Comparison of ENCODE assay signal across 8 mouse cellular contexts in the genomic region with DNA sequence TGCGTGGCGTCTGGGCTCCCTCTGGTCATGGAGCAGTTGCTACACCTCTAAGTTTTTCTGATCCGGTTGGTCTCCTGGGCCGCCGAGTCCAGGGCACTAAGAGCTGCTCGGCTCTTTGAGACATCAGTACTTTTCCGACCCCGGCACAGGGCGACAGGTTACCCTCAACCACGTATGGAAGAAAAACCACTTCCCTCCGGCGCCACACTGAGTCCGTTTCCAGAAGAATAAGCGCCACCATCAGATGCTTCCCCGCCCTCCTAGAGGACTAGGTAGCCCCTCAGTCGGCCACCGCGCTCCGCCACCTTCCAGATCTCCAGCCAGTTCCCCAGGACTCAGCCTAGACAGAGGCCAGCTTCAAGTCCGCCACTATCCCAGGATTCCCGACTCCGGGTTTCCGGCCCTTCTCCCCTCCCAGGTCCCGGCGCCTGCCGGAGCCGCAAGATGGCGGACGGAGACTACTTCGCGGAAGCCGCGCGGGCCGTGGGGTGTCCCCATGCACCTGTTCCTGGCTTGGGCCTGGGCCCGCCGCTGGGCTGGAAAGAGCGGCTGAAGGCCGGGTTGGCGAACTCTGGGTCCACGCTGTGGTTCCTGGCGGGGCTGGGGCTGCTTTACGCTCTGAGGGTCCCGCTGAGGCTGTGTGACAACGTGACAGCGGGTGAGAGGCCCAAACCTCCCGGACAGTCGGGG. TPM values are rescaled to one million over a fixed set of nuclear protein-coding genes. Genes with fewer than 3 reads are reported as not detected.
DNase-seq lines count a peak whose midpoint lies in the region; ATAC-seq and TF ChIP-seq lines count a peak whose summit lies in the region.

No protein-coding gene starts in this region.

- WGBS in forebrain, embryonic 16.5 days = under 1% methylated on average over 48 of the region's 48 CpGs
- WGBS in lung, embryonic 15.5 days = 1% methylated on average over 47 of the region's 48 CpGs

- peak overlapping the region; percentile 92 for H3K27ac ChIP-seq in forebrain, embryonic 16.5 days (ENCODE audit: low read length)
- H3K27ac ChIP-seq in lung, embryonic 15.5 days = peak overlapping the region; percentile 96

- H3K36me3 ChIP-seq in G1E (replicated peaks) = peaks cover 25% of the 10 kb centered on the region
- no peaks in the 10 kb centered on the region for H3K36me3 ChIP-seq in forebrain, embryonic 16.5 days (ENCODE audit: control insufficient read depth, insufficient read depth)
- H3K36me3 ChIP-seq in lung, embryonic 15.5 days = peaks cover 4% of the 10 kb centered on the region; the same call in 1 of the 2 replicates

- H3K4me2 ChIP-seq in forebrain, embryonic 16.5 days (ENCODE audit: low read length) = peak overlapping the region; percentile 80
- peak overlapping the region; percentile 72 for H3K4me2 ChIP-seq in lung, embryonic 15.5 days

- ATAC-seq in G1E (ENCODE audit: extremely low read depth, insufficient number of reproducible peaks, low FRiP score, poor library complexity, severe bottlenecking) = peak; percentile 37; the same call in 1 of the 2 replicates
- ATAC-seq in forebrain, embryonic 16.5 days = peak; percentile 92
- peak; percentile 93 for ATAC-seq in lung, embryonic 15.5 days (ENCODE audit: borderline replicate concordance, extremely low read depth, low FRiP score, low TSS enrichment)

- peak; percentile 70 for DNase-seq in G1E (ENCODE audit: low spot score)
- DNase-seq in cerebellum, adult 18-20 months = peak; percentile 92 to 94
- peak; percentile 91 for DNase-seq in heart, postnatal 4 days
- DNase-seq in layer of hippocampus, adult 8-10 months (ENCODE audit: low spot score in 2 of 2) = peak; percentile 80 to 89
- peak; percentile 81 for DNase-seq in ovary, adult 18-20 months (ENCODE audit: low spot score)
- DNase-seq in thymus, postnatal 0 days (ENCODE audit: low spot score) = peak; percentile 80

- no peak for TF ChIP-seq CTCF in G1E (IDR thresholded peaks at IDR 0.05; ENCODE audit: low read depth, low read length)

- H3K27me3 ChIP-seq in G1E (ENCODE audit: insufficient read depth, low read length) = no peaks in the 10 kb centered on the region
- H3K27me3 ChIP-seq in forebrain, embryonic 16.5 days (replicated peaks; ENCODE audit: control insufficient read depth, insufficient read depth, low read length) = no peaks in the 10 kb centered on the region
- no peaks in the 10 kb centered on the region for H3K27me3 ChIP-seq in lung, embryonic 15.5 days

- peak overlapping the region; percentile 88 for H3K4me3 ChIP-seq in G1E (ENCODE audit: low read depth, low read length)
- peak overlapping the region; percentile 76 for H3K4me3 ChIP-seq in forebrain, embryonic 16.5 days (replicated peaks; ENCODE audit: low read length)
- H3K4me3 ChIP-seq in lung, embryonic 15.5 days = peak overlapping the region; percentile 91

- H3K4me1 ChIP-seq in G1E (ENCODE audit: insufficient read depth, low read depth, low read length) = peaks cover 33% of the 10 kb centered on the region
- peaks cover 33% of the 10 kb centered on the region for H3K4me1 ChIP-seq in forebrain, embryonic 16.5 days (replicated peaks; ENCODE audit: control insufficient read depth, insufficient read depth, low read length)
- H3K4me1 ChIP-seq in lung, embryonic 15.5 days = peaks cover 34% of the 10 kb centered on the region

- H3K9ac ChIP-seq in forebrain, embryonic 16.5 days (replicated peaks; ENCODE audit: low read depth, low read length) = peak overlapping the region; percentile 90
- peak overlapping the region; percentile 95 for H3K9ac ChIP-seq in lung, embryonic 15.5 days

- no peaks in the 10 kb centered on the region for H3K9me3 ChIP-seq in G1E (replicated peaks)
- H3K9me3 ChIP-seq in forebrain, embryonic 16.5 days (ENCODE audit: control insufficient read depth, low read length) = no peaks in the 10 kb centered on the region
- H3K9me3 ChIP-seq in lung, embryonic 15.5 days = no peaks in the 10 kb centered on the region

RNA-seq across cellular contexts. Expression of a gene that starts 0.5 kb away (rescaled TPM):
- total RNA-seq in G1E (2014; fragmentation: Nextera tagmentation) (181 and 182 TPM in 2 replicates), G1E (2017) (148 and 168 TPM in 2 replicates)
- 12.5 and 12.9 TPM in 2 replicates for polyA plus RNA-seq in G1E (2012)
- 169 and 183 TPM in 2 replicates for polyA plus RNA-seq in forebrain, embryonic 16.5 days (2015; fragmentation: Nextera tagmentation; extraction: Ambion mirVana)
- 10 to 100 TPM; 85.2 to 91.6 TPM for total RNA-seq in heart, postnatal 4 days (2021)
- total RNA-seq in layer of hippocampus, adult 8-10 months (2022) = 10 to 100 TPM; 33.9 to 44.7 (median 37.0) TPM
- polyA plus RNA-seq in lung, embryonic 15.5 days (2015; fragmentation: Nextera tagmentation; extraction: Ambion mirVana) = 209 and 222 TPM in 2 replicates
- polyA plus RNA-seq in thymus, postnatal 0 days (2015; fragmentation: Nextera tagmentation; extraction: Ambion mirVana) = 256 and 277 TPM in 2 replicates

RNA-seq across cellular contexts. Expression of a gene that starts 1.0 kb away (rescaled TPM):
- total RNA-seq in G1E (2014; fragmentation: Nextera tagmentation) (32.7 and 34.2 TPM in 2 replicates), G1E (2017) (25.6 and 25.9 TPM in 2 replicates)
- polyA plus RNA-seq in G1E (2012) = 2.8 and 3.1 TPM in 2 replicates
- polyA plus RNA-seq in forebrain, embryonic 16.5 days (2015; fragmentation: Nextera tagmentation; extraction: Ambion mirVana) = 37.4 and 42.8 TPM in 2 replicates
- 10 to 100 TPM; 21.6 to 22.3 TPM for total RNA-seq in heart, postnatal 4 days (2021)
- 10 to 100 TPM; 38.8 to 49.4 (median 40.5) TPM for total RNA-seq in layer of hippocampus, adult 8-10 months (2022)
- 34.3 and 35.8 TPM in 2 replicates for polyA plus RNA-seq in lung, embryonic 15.5 days (2015; fragmentation: Nextera tagmentation; extraction: Ambion mirVana)
- polyA plus RNA-seq in thymus, postnatal 0 days (2015; fragmentation: Nextera tagmentation; extraction: Ambion mirVana) = 27.0 and 31.7 TPM in 2 replicates

RNA-seq across cellular contexts. Expression of a gene that starts 46.4 kb away (rescaled TPM):
- total RNA-seq in G1E (2014; fragmentation: Nextera tagmentation) (33.2 and 34.5 TPM in 2 replicates), G1E (2017) (7.4 and 8.1 TPM in 2 replicates)
- 57.0 and 65.0 TPM in 2 replicates for polyA plus RNA-seq in G1E (2012)
- polyA plus RNA-seq in forebrain, embryonic 16.5 days (2015; fragmentation: Nextera tagmentation; extraction: Ambion mirVana) = 7.5 and 8.7 TPM in 2 replicates
- 10 to 100 TPM; 17.1 to 17.2 TPM for total RNA-seq in heart, postnatal 4 days (2021)
- total RNA-seq in layer of hippocampus, adult 8-10 months (2022) = 10 to 100 TPM; 11.0 to 12.6 (median 11.9) TPM
- 62.1 and 65.0 TPM in 2 replicates for polyA plus RNA-seq in lung, embryonic 15.5 days (2015; fragmentation: Nextera tagmentation; extraction: Ambion mirVana)
- 23.4 and 29.9 TPM in 2 replicates for polyA plus RNA-seq in thymus, postnatal 0 days (2015; fragmentation: Nextera tagmentation; extraction: Ambion mirVana)

Comparison
In these comparisons a context has a peak if more than half of its experiments do, and no peak if none do; other contexts are left out.
1. Peak in every context shown above with its lines: DNase-seq, ATAC-seq, H3K4me3 ChIP-seq and H3K27ac ChIP-seq.
2. ATAC-seq: peak in every context shown above with its lines; median percentile 93 in lung, embryonic 15.5 days; 92 in forebrain, embryonic 16.5 days; 37 in G1E.
3. RNA of a gene that starts 0.5 kb away (polyA plus RNA-seq): 256 to 277 TPM in thymus, postnatal 0 days, 209 to 222 TPM in lung, embryonic 15.5 days and 169 to 183 TPM in forebrain, embryonic 16.5 days; 12.5 to 12.9 TPM in G1E; every median in the first group is over 10 times any median in the second.